Mouse (Mus musculus) heart, adult 18-20 months (tissue): ENCODE results near the gene Gm6169. TPM values are rescaled to one million over a fixed set of nuclear protein-coding genes. Genes with fewer than 3 reads are reported as not detected.
"Not testable (repeated sequence)": the region's sequence is repeated elsewhere in the genome, so short reads cannot be mapped to it uniquely, and the experiment has no call there.

Experiments
- DNase-seq, 2 experiments: peaks; one replicate each; pipeline ENCODE4 v3.0.0; 2021 to 2022; ENCODE audit warnings: mixed read lengths in 1 of 2
- total RNA-seq, 2 experiments: library from RNA; stranded (reverse); gene quantifications; 2 replicates each; pipeline ENCODE4 v1.2.3; 2021

Gm6169 gene
- total RNA-seq, 2 experiments from 2014 or later: 9.8 TPM; not detected in 1

DNA sequence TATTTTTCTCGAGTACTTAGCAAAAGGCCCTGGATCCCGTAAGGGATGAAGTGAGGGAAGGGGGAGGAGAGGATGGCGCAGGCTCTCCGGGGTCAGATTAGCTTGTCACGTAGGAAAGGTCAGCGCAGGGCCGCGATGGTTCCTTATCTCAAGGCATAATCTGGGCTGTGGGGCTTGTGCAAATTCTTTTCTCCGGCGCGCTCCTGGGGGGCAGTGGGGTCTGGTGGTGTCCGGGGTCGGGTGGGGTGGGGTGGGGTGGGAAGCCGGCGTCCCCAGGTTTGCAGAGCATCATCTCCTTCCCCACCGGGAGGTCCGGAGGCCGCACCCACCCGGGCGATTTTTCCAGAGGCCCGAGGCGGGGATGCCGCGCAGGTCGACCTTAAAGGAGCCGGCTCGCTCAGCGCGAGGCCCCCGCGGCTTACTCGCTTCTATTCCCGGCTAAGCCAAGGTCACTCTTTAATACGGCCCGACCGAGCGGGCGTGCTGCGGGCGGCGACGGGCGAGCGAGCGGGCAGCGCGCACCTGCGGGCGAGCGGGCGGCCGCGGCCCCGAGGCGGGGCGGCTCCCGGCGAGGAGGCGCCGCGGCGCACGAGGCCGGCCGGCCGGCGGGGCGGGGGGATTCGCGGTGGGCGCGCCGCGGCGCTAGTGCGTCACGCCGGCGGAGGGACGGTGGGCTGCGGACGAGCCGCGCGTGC is 28.0 kb downstream of the Gm6169 start:
- DNase-seq: no peak

DNA sequence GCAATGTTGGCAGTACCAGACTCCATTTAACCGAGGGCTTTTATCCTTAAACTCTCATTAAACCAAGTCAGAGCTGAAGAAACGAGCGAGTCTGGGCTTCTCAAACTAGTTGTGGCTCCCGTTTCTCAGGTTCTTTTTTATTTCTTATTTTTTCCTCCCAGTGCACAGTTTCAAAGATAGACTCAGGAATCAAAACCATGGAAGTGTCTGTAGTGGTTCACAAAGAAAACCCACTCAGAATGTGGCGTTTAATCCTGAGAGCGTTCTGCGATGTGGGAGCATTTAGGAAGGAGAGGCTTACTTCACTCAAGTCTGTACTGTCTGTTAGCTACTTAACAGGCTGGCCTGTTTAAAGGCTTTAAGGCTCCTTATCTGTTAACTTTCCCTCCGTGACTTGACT is 30.9 kb downstream of the Gm6169 start:
- no peak for DNase-seq

DNA sequence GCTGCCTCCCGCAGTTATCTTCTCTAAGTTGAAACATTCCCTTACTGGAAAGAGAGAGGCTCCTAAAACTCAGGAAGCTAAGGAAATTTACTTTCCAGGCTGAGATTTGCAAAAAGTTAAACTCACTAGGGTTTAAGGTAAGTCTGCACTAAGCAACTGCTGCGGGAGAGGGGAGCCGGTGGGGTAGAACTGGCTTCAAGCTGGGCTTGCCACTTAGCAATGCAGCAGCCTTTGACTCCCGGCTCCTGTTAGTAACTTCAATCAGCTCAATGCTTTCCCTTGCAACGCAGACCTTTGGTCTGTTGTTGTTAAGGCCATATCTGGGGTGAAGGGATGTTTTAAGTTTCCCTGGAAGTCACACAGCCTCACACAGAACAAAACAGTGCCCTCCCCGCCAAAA is 31.3 kb downstream of the Gm6169 start:
- no peak for DNase-seq

DNA sequence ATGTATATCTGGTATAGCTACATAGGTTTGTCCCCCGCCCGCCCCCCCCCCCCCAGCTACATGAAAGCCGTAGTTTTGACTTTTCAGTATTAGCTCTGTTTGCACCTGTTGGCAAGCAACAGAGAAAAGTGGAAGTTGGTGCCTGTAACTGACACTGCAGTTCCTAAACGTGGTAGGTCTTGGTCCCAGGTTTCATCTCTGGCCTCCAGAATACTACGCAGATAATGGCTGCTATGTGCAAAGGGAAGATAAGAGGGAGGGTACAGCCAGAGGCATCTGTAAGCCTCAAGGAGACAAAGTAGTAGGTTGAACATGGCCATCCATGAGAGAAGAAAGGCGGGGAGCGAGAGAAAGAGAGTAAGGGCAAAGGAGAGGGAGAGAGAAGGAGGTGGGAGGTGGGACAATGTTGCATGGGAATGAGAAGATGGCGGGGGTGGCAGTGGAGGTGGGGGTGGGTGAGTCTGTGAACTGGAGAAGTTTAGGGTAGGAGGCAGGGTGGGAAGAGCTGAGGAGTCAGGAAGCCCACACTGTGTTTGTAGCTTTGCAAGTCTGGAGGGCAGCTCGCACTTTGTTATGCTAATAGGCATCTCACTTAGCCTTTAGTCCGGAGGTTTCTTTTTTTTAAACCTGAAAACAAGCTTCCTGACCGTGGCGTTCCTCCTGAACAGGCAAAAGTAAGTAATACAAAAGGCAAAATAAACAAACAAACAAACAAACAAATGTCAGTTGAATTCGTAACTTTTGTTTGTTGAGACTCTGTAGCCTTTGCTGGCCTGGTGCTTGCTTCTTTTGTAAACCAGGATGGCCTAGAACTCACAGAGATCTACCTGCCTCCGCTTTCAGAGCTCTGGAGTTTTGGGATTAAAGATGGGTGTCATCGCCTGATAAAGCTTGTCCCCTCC is 32.1 kb downstream of the Gm6169 start, which contains the start of gene Fam169a:
Gene Fam169a, plus strand, starts transcription at position 638 of the 902 bp plus-strand sequence.
- DNase-seq: no peak

DNA sequence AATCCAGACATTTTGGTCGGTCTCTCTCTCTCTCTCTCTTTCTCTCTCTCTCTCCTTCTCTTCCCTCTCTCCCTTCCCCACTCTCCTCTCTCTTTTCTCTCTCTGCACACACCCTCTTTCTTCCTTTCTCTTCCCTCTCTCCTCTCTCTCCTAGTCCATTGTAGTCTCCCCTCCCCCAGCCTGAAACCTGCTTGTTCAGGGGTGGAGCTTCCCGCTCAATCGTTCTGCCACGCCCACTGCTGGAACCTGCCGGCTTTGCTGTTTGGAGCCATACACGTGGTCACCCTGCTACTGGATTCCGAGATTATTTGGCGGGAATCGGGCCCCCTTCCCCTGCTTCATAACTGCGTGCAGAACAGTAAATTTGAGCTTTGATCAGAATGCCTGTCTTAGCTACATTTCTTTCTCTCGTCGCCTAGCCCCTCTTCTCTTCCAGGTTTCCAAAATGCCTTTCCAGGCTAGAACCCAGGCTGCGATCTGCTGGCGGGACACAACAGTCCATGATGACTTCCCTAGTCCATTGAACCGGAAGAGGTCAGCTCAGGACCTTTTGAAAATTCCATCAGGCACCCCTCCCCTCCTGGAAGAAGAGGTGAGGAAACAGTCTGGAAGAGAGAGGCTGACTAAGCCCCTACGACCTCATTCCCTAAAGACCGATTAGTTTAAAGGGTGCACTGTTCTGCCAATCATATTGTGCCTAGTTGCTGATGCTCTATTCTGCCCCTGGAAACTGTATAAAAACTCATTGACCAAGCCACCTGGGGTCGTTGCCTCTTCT is 34.0 kb downstream of the Gm6169 start:
- DNase-seq: not testable (repeated sequence)

DNA sequence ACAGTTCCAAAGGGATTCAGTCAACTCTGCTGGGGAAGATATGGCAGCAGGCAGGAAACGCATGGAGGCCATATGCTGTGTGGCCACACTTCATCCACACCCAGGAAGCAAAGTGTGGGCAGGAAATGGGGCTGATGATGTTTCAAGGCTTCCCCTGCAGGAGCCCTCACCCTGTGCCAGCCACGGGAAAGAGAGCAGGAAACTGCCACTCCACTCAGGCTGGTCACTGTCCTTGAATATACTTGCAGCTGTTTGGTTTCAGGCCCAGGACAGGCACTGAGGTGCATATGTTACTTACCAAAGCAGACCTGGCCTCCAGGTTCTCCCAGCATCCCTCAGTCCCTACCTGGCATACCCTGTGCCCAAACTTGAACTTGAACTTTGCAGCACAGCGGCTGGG is 34.6 kb downstream of the Gm6169 start:
- no peak for DNase-seq

DNA sequence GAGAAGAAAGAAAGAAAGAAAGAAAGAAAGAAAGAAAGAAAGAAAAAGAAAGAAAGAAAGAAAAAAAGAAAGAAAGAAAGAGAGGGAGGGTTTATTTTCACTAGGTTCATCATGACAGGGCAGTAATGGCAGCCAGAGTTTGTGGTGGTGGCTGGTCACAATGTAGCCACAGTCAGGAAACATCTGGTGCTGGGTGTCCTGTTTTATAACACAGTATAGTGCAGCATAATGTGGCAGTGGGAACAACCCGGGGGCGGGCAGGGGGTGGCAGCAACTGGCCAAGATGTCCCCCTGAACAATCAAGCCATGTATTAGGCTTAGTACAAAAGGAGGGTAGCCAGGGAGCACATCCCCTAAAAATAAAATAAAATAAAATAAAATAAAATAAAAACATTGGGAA is 35.6 kb downstream of the Gm6169 start:
- no peak for DNase-seq

DNA sequence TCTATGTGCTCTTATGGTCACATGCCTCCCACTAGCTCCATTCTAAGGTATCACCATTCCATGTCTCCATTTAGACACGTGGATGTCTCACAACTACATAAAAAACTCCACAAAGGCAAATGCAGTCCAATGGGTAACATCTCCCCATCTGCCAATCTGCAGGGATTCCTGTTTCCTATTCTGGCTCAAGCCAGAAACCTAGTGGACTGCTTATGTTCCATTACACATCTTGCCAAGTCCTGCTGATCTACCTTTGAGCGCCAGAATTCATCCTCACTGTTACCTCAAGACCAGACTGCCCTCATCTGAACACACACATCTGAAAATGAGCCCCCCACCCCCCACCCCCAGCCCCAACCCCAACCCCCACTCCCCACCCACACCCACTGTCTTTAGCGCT is 36.9 kb downstream of the Gm6169 start:
- DNase-seq: no peak

DNA sequence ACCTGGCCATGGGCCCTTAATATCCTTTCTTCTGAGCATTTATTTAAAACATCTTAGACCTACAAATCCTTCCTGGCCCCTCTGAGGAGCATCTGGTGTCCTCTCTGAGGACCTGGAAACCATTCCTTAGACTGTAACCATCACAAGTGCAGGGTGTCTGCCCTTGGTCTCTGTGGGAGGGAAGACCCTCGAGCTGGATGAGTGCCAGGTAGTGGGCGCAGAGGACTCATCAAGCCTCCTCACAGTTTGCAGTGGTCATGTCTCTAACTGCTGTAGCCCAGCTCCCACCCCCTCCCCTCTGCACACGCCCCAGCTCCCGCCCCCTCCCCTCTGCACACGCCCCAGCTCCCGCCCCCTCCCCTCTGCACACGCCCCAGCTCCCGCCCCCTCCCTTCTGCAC is 38.7 kb downstream of the Gm6169 start:
- no peak for DNase-seq

DNA sequence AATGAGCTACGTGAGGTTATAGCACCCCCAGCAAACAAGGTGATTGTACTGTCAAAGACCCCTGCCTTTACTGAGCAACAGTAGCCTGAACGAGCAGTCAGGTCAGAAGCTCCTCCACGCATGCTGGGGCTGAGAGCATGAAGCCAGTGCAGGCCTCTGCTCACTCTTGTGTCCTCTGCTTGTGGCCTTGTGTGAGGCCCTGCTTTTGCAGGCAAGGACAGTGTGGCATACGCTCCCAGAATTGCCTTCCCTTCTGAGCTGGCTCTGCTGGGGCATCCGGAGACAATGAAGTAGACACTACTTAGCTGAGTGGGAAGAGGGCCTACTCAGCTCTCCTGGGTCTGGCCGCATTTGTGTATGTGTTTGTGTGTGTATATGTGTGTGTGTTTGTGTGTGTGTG is 39.3 kb downstream of the Gm6169 start:
- no peak for DNase-seq

DNA sequence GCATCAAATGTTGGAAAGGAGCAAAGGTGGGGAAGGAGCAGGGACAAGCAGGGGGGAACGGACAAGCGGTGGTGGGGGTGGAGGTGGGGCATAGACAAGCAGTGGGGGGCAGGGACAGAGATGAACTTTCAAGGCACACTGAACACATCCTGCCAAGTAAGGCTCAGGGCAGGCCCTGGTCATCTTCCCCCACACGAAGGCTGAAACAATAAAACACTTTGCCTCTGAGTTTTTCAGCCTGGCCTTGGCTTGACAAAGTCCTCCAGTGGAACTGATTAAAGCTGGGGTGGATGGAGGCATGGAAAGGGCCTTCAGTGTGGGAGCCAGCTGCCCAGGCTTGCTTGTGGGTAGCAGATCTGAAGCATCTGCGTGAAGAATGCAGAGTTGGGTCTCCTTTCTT is 41.2 kb downstream of the Gm6169 start:
- DNase-seq: no peak

DNA sequence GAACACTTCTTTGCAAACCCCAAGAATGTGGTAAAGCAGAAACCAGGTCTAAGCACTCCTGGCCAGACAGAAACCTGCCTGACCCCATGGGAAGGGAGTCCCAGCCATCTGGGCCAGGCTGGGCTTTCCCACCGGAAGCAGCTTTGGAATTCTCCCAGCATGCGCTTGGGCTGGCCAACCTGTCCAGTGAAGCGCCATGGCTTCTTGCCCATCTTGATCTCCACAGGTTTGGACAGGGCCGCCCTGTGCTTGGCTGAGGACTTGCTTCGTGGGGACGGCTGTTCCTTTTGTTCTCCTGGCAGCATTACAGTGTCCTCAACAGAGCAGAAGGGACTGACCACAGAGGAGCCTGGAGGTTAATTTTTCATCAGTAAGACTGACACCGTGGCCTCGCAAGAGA is 45.2 kb downstream of the Gm6169 start:
- DNase-seq: peak; percentile 4 to 12

DNA sequence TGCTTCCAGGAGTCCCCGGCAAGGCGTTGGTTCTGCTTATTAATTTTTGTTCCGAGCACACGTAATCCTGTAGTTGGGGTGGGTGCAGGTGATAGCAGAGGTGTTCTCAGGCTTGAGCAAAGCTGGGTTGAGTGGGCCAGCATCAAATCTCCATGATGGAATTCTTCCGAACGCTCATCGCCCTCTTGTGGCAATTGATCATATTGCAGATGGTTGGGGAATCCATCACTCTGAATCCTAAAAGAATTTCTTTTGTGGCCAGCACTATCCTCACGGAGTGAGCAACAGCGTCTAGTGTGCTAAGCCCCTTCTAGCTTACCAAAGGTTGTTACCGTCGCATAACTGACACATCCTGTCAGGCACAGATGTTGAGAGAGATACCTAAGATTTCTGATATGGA is 46.4 kb downstream of the Gm6169 start:
- DNase-seq: peak; percentile 4 to 78

DNA sequence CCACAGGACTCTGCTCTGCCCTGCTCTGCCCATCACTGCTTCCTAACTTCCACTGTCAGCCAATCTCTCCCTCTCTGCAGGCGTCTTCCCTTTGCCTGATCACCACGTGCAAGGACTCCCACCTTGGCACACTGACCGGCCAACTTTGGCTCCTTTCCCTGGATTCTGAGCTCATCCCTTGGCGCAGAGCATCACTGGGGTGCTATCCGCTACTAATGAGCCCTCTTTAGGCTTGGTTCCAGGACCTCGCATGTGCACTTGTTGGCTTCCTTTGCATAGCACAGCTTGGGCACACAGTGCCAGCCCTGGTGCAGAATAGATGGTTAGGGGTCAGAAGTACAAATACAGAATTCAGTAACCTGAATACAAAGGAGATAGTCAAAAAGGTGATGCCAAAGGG is 47.9 kb downstream of the Gm6169 start:
- no peak for DNase-seq

Other genes with a start within 250 kb of the Gm6169 start
- under 1 TPM; 0.05 to 0.08 TPM for gene Gcnt4, start 174.5 kb downstream of the Gm6169 start, total RNA-seq
- gene 1700029F12Rik, start 64.9 kb downstream of the Gm6169 start, total RNA-seq: not detected
- gene Fam169a, start 32.0 kb downstream of the Gm6169 start, total RNA-seq: under 1 TPM; 0.62 to 0.94 TPM
- 10 to 100 TPM; 51.7 to 54.1 TPM for gene Gfm2, start 38.7 kb upstream of the Gm6169 start, total RNA-seq
- gene Nsa2, start 38.7 kb upstream of the Gm6169 start, total RNA-seq: 10 to 100 TPM; 48.4 to 52.1 TPM
- 10 to 100 TPM; 22.3 to 24.2 TPM for gene Hexb, start 99.1 kb upstream of the Gm6169 start, total RNA-seq
- gene Enc1, start 141.9 kb upstream of the Gm6169 start, total RNA-seq: 1 to 10 TPM; 7.4 to 8.8 TPM